Mouse (Mus musculus) kidney, embryonic 16.5 days (tissue): ENCODE data around the gene Syp. TPM values are rescaled to one million over a fixed set of nuclear protein-coding genes. Genes with fewer than 3 reads are reported as not detected.

Experiments
- ATAC-seq: fragments of 200-750 bp; cut with Nextera tagmentation; 2 replicates; pipeline ENCODE4 v1.8.0; 2017; ENCODE audit warnings: moderate TSS enrichment; ENCODE audit not compliant: low FRiP score, low TSS enrichment
- H3K27ac ChIP-seq: fragments of 300-500 bp; sonication (generic); 2 replicates; pipeline ENCODE4 v1.5.1; 2014; ENCODE audit warnings: low read length
- H3K27me3 ChIP-seq: fragments of 300-500 bp; sonication (generic); 2 replicates; pipeline ENCODE4 v1.6.1; 2014; ENCODE audit warnings: low read length, control low read depth, mixed read lengths; ENCODE audit not compliant: insufficient read depth
- H3K36me3 ChIP-seq: fragments of 300-500 bp; sonication (generic); 2 replicates; pipeline ENCODE4 v1.6.1; 2014; ENCODE audit warnings: low read length, control low read depth, mixed read lengths; ENCODE audit not compliant: insufficient read depth
- H3K4me1 ChIP-seq: fragments of 300-500 bp; sonication (generic); 2 replicates; pipeline ENCODE4 v1.6.1; 2014; ENCODE audit warnings: low read length, control low read depth, mixed read lengths; ENCODE audit not compliant: insufficient read depth
- H3K4me2 ChIP-seq: fragments of 300-500 bp; sonication (generic); replicated peaks from 2 replicates; pipeline ENCODE4 v1.6.1; 2014; ENCODE audit warnings: low read depth, low read length
- H3K4me3 ChIP-seq: fragments of 300-500 bp; sonication (generic); 2 replicates; pipeline ENCODE4 v1.5.1; 2014; ENCODE audit warnings: mild to moderate bottlenecking, low read length
- H3K9ac ChIP-seq: fragments of 300-500 bp; sonication (generic); replicated peaks from 2 replicates; pipeline ENCODE4 v1.6.1; 2014; ENCODE audit warnings: low read length
- H3K9me3 ChIP-seq: fragments of 300-500 bp; sonication (generic); 2 replicates; pipeline ENCODE4 v1.6.1; 2016; ENCODE audit warnings: low read length, control low read depth
- WGBS: fragments of 180-500 bp; shearing (Covaris S2); extraction: QIAGEN DNeasy Blood & Tissue Kit; methylation state at CpG from one replicate; pipeline ENCODE4 v1.1.7; 2014; 5-methylcytosine and 5-hydroxymethylcytosine counted together
- polyA plus RNA-seq: library from polyadenylated mRNA; unstranded; fragments of >200 nt; fragmentation: Nextera tagmentation; extraction: Ambion mirVana; gene quantifications from 2 replicates; pipeline ENCODE4 v1.2.1, GENCODE M21; 2015

The Syp gene
- polyA plus RNA-seq, 1 experiment from 2014 or later: 3.1 TPM

- Histone ChIP-seq H3K4me3 (peak overlapping the region; percentile 33), H3K27me3 (no peaks in the 10 kb centered on the region), H3K4me2 (peak overlapping the region; percentile 55), H3K36me3 (no peaks in the 10 kb centered on the region), H3K4me1 (peaks cover 12% of the 10 kb centered on the region), H3K9ac (peak overlapping the region; percentile 67), H3K9me3 (no peaks in the 10 kb centered on the region), H3K27ac (peak overlapping the region; percentile 92)
- 33% methylated on average over 10 of the region's 10 CpGs for WGBS
- peak; percentile 3; the same call in 1 of the 2 replicates for ATAC-seq
Observed at GRCm38 (mm10) chrX:7675001-7675380, 36.7 kb downstream of the Syp start.

- H3K9me3 ChIP-seq: no peaks in the 10 kb centered on the region
- H3K4me2 ChIP-seq: no peak overlapping the region
- H3K36me3 ChIP-seq: no peaks in the 10 kb centered on the region
- no peak overlapping the region for H3K27ac ChIP-seq
- no peak for ATAC-seq
- H3K4me1 ChIP-seq: no peaks in the 10 kb centered on the region
- no peaks in the 10 kb centered on the region for H3K27me3 ChIP-seq
- H3K9ac ChIP-seq: no peak overlapping the region
- no peak overlapping the region for H3K4me3 ChIP-seq
- WGBS: 35% methylated on average over 3 of the region's 3 CpGs
Observed at GRCm38 (mm10) chrX:7678986-7679385, 40.7 kb downstream of the Syp start.

GRCm38 (mm10) chrX:7679405-7680056 is 41.3 kb downstream of the Syp start:
- H3K9ac ChIP-seq: peak overlapping the region; percentile 39; the same call in 1 of the 2 replicates
- no peaks in the 10 kb centered on the region for H3K4me1 ChIP-seq
- 21% methylated on average over 27 of the region's 27 CpGs for WGBS
- peak; percentile 98 for ATAC-seq
- H3K4me2 ChIP-seq: peak overlapping the region; percentile 54
- no peaks in the 10 kb centered on the region for H3K36me3 ChIP-seq
- no peaks in the 10 kb centered on the region for H3K27me3 ChIP-seq
- H3K27ac ChIP-seq: no peak overlapping the region
- H3K4me3 ChIP-seq: peak overlapping the region; percentile 33
- no peaks in the 10 kb centered on the region for H3K9me3 ChIP-seq

- ATAC-seq: no peak
- Histone ChIP-seq H3K4me3 (peak overlapping the region; percentile 33), H3K27ac (no peak overlapping the region), H3K9me3 (no peaks in the 10 kb centered on the region), H3K4me1 (no peaks in the 10 kb centered on the region), H3K27me3 (no peaks in the 10 kb centered on the region), H3K4me2 (peak overlapping the region; percentile 54), H3K36me3 (no peaks in the 10 kb centered on the region), H3K9ac (peak overlapping the region; percentile 39; the same call in 1 of the 2 replicates)
- WGBS: 29% methylated on average over 12 of the region's 12 CpGs
Observed at GRCm38 (mm10) chrX:7680057-7680412, 41.8 kb downstream of the Syp start.

- 66% methylated on average over 14 of the region's 14 CpGs for WGBS
- ATAC-seq: no peak; the same call in 1 of the 2 replicates
- no peaks in the 10 kb centered on the region for H3K36me3 ChIP-seq
- peak within 1 kb of the TSS; percentile 33 for H3K4me3 ChIP-seq
- H3K4me2 ChIP-seq: peak within 1 kb of the TSS; percentile 54
- no peaks in the 10 kb centered on the region for H3K27me3 ChIP-seq
- no peak within 1 kb of the TSS for H3K27ac ChIP-seq
- H3K9ac ChIP-seq: peak within 1 kb of the TSS; percentile 39; the same call in 1 of the 2 replicates
- H3K9me3 ChIP-seq: no peaks in the 10 kb centered on the region
- no peaks in the 10 kb centered on the region for H3K4me1 ChIP-seq
Observed at GRCm38 (mm10) chrX:7680864-7681263, 42.6 kb downstream of the Syp start, which contains the start of gene Magix. Magix (minus strand) TSS chrX:7681251.

- Histone ChIP-seq H3K27me3 (no peaks in the 10 kb centered on the region), H3K9me3 (no peaks in the 10 kb centered on the region), H3K36me3 (no peaks in the 10 kb centered on the region), H3K4me3 (no peak overlapping the region), H3K4me1 (no peaks in the 10 kb centered on the region), H3K9ac (no peak overlapping the region), H3K27ac (no peak overlapping the region), H3K4me2 (no peak overlapping the region)
- ATAC-seq: no peak
- WGBS: 96% methylated on average over 2 of the region's 2 CpGs
Observed at GRCm38 (mm10) chrX:7688321-7688720, 50.0 kb downstream of the Syp start.

- no peak overlapping the region for H3K4me2 ChIP-seq
- H3K4me1 ChIP-seq: no peaks in the 10 kb centered on the region
- H3K27ac ChIP-seq: no peak overlapping the region
- no peak for ATAC-seq
- H3K27me3 ChIP-seq: no peaks in the 10 kb centered on the region
- no peak overlapping the region for H3K9ac ChIP-seq
- H3K4me3 ChIP-seq: no peak overlapping the region
- H3K9me3 ChIP-seq: no peaks in the 10 kb centered on the region
- 47% methylated on average over 3 of the region's 3 CpGs for WGBS
- H3K36me3 ChIP-seq: no peaks in the 10 kb centered on the region
Observed at GRCm38 (mm10) chrX:7690486-7690885, 52.2 kb downstream of the Syp start.

- no peak overlapping the region for H3K4me3 ChIP-seq
- no peak overlapping the region for H3K4me2 ChIP-seq
- H3K9me3 ChIP-seq: no peaks in the 10 kb centered on the region
- H3K27ac ChIP-seq: no peak overlapping the region
- H3K4me1 ChIP-seq: no peaks in the 10 kb centered on the region
- no peak overlapping the region for H3K9ac ChIP-seq
- WGBS: 49% methylated on average over 4 of the region's 4 CpGs
- ATAC-seq: no peak
- H3K36me3 ChIP-seq: no peaks in the 10 kb centered on the region
- no peaks in the 10 kb centered on the region for H3K27me3 ChIP-seq
Observed at GRCm38 (mm10) chrX:7692862-7693261, 54.6 kb downstream of the Syp start.

- Histone ChIP-seq H3K27ac (no peak overlapping the region), H3K9me3 (no peaks in the 10 kb centered on the region), H3K4me3 (peak overlapping the region; percentile 68), H3K4me2 (peak overlapping the region; percentile 43), H3K4me1 (no peaks in the 10 kb centered on the region), H3K9ac (no peak overlapping the region), H3K27me3 (no peaks in the 10 kb centered on the region), H3K36me3 (0 out of 2 replicates have a peak, but pooled peaks cover 7% of the 10 kb centered on the region)
- WGBS: 40% methylated on average over 6 of the region's 6 CpGs
- ATAC-seq: peak; percentile 21; the same call in 1 of the 2 replicates
Observed at GRCm38 (mm10) chrX:7696520-7696919, 58.2 kb downstream of the Syp start.

- WGBS: 12% methylated on average over 33 of the region's 33 CpGs
- no peaks in the 10 kb centered on the region for H3K4me1 ChIP-seq
- peak; percentile 93 for ATAC-seq
- no peaks in the 10 kb centered on the region for H3K9me3 ChIP-seq
- H3K4me3 ChIP-seq: peak within 1 kb of the TSS; percentile 68
- H3K27ac ChIP-seq: peak within 1 kb of the TSS; percentile 61; the same call in 1 of the 2 replicates
- peak within 1 kb of the TSS; percentile 77 for H3K9ac ChIP-seq
- no peaks in the 10 kb centered on the region for H3K27me3 ChIP-seq
- peak within 1 kb of the TSS; percentile 60 for H3K4me2 ChIP-seq
- H3K36me3 ChIP-seq: 0 out of 2 replicates have a peak, but pooled peaks cover 7% of the 10 kb centered on the region
Observed at GRCm38 (mm10) chrX:7696954-7697381, 58.7 kb downstream of the Syp start, which contains the start of gene Gpkow. Gpkow (plus strand) TSS chrX:7697131.
